Mouse (Mus musculus): ENCODE measurements around the gene Rcbtb2. TPM values are rescaled to one million over a fixed set of nuclear protein-coding genes. Genes with fewer than 3 reads are reported as not detected.
"Not testable (repeated sequence)": the region's sequence is repeated elsewhere in the genome, so short reads cannot be mapped to it uniquely, and the experiment has no call there.

Gene Rcbtb2
- polyA plus RNA-seq, 1 experiment from 2014 or later: 64.0 TPM

- WGBS: 64% methylated on average over 1 of the region's 1 CpGs
- Histone ChIP-seq H3K27ac (no peak overlapping the region), H3K4me2 (replicated peaks) (no peak overlapping the region), H3K4me3 (replicated peaks; ENCODE audit: low read length) (no peak overlapping the region), H3K4me1 (replicated peaks; ENCODE audit: control insufficient read depth, insufficient read depth, low read length) (no peaks in the 10 kb centered on the region), H3K36me3 (replicated peaks; ENCODE audit: control insufficient read depth, insufficient read depth) (no peaks in the 10 kb centered on the region), H3K9ac (no peak overlapping the region), H3K27me3 (ENCODE audit: control insufficient read depth, insufficient read depth, low read length) (no peaks in the 10 kb centered on the region), H3K9me3 (ENCODE audit: control insufficient read depth, low read length) (no peaks in the 10 kb centered on the region)
- DNase-seq (ENCODE audit: low spot score) (no peak), ATAC-seq (ENCODE audit: low FRiP score) (no peak)
Measured at GRCm38 (mm10) chr14:73111091-73111490, 11.7 kb upstream of the Rcbtb2 start.

- H3K4me1 ChIP-seq (replicated peaks; ENCODE audit: control insufficient read depth, insufficient read depth, low read length): no peaks in the 10 kb centered on the region
- H3K27ac ChIP-seq: no peak overlapping the region
- H3K4me3 ChIP-seq (replicated peaks; ENCODE audit: low read length): no peak overlapping the region
- H3K36me3 ChIP-seq (replicated peaks; ENCODE audit: control insufficient read depth, insufficient read depth): no peaks in the 10 kb centered on the region
- H3K9me3 ChIP-seq (ENCODE audit: control insufficient read depth, low read length): no peaks in the 10 kb centered on the region
- no peak for DNase-seq (ENCODE audit: low spot score)
- H3K4me2 ChIP-seq (replicated peaks): no peak overlapping the region
- no peak for ATAC-seq (ENCODE audit: low FRiP score)
- no peaks in the 10 kb centered on the region for H3K27me3 ChIP-seq (ENCODE audit: control insufficient read depth, insufficient read depth, low read length)
- 75% methylated on average over 12 of the region's 12 CpGs for WGBS
- H3K9ac ChIP-seq: no peak overlapping the region
Measured at GRCm38 (mm10) chr14:73112186-73112840, 10.5 kb upstream of the Rcbtb2 start.

- ATAC-seq (ENCODE audit: low FRiP score): not testable (repeated sequence)
Measured at GRCm38 (mm10) chr14:73114952-73115351, 7.9 kb upstream of the Rcbtb2 start.

GRCm38 (mm10) chr14:73116301-73116700 lies 6.5 kb upstream of the Rcbtb2 start:
- ATAC-seq (ENCODE audit: low FRiP score): no peak
- H3K36me3 ChIP-seq (replicated peaks; ENCODE audit: control insufficient read depth, insufficient read depth): no peaks in the 10 kb centered on the region
- no peaks in the 10 kb centered on the region for H3K4me1 ChIP-seq (replicated peaks; ENCODE audit: control insufficient read depth, insufficient read depth, low read length)
- WGBS: 72% methylated on average over 2 of the region's 2 CpGs
- no peak overlapping the region for H3K9ac ChIP-seq
- H3K4me2 ChIP-seq (replicated peaks): no peak overlapping the region
- no peaks in the 10 kb centered on the region for H3K9me3 ChIP-seq (ENCODE audit: control insufficient read depth, low read length)
- DNase-seq (ENCODE audit: low spot score): no peak
- H3K27ac ChIP-seq: no peak overlapping the region
- H3K27me3 ChIP-seq (ENCODE audit: control insufficient read depth, insufficient read depth, low read length): no peaks in the 10 kb centered on the region
- H3K4me3 ChIP-seq (replicated peaks; ENCODE audit: low read length): no peak overlapping the region

More at GRCm38 (mm10) chr14:73114952-73115351, 7.9 kb upstream of the Rcbtb2 start:
- H3K36me3 ChIP-seq (replicated peaks; ENCODE audit: control insufficient read depth, insufficient read depth); H3K27ac ChIP-seq; H3K9me3 ChIP-seq (ENCODE audit: control insufficient read depth, low read length); DNase-seq (ENCODE audit: low spot score); H3K4me2 ChIP-seq (replicated peaks); H3K27me3 ChIP-seq (ENCODE audit: control insufficient read depth, insufficient read depth, low read length); H3K4me1 ChIP-seq (replicated peaks; ENCODE audit: control insufficient read depth, insufficient read depth, low read length); H3K4me3 ChIP-seq (replicated peaks; ENCODE audit: low read length); H3K9ac ChIP-seq: not testable (repeated sequence)
- WGBS: 95% methylated on average over 3 of the region's 3 CpGs

- WGBS: 64% methylated on average over 9 of the region's 9 CpGs
- no peak for DNase-seq (ENCODE audit: low spot score)
Measured at GRCm38 (mm10) chr14:73116938-73117337, 5.9 kb upstream of the Rcbtb2 start.

GRCm38 (mm10) chr14:73117411-73118392 lies 5.1 kb upstream of the Rcbtb2 start:
- WGBS: 83% methylated on average over 7 of the region's 7 CpGs

More at GRCm38 (mm10) chr14:73116938-73117337, 5.9 kb upstream of the Rcbtb2 start:
- H3K27me3 ChIP-seq (ENCODE audit: control insufficient read depth, insufficient read depth, low read length): no peaks in the 10 kb centered on the region
- no peaks in the 10 kb centered on the region for H3K4me1 ChIP-seq (replicated peaks; ENCODE audit: control insufficient read depth, insufficient read depth, low read length)
- no peak overlapping the region for H3K4me3 ChIP-seq (replicated peaks; ENCODE audit: low read length)
- H3K4me2 ChIP-seq (replicated peaks): no peak overlapping the region
- H3K9me3 ChIP-seq (ENCODE audit: control insufficient read depth, low read length): no peaks in the 10 kb centered on the region
- no peak overlapping the region for H3K9ac ChIP-seq
- no peaks in the 10 kb centered on the region for H3K36me3 ChIP-seq (replicated peaks; ENCODE audit: control insufficient read depth, insufficient read depth)
- no peak overlapping the region for H3K27ac ChIP-seq
- no peak for ATAC-seq (ENCODE audit: low FRiP score)

GRCm38 (mm10) chr14:73118482-73119347 lies 4.1 kb upstream of the Rcbtb2 start:
- no peaks in the 10 kb centered on the region for H3K27me3 ChIP-seq (ENCODE audit: control insufficient read depth, insufficient read depth, low read length)
- DNase-seq (ENCODE audit: low spot score) (no peak), ATAC-seq (ENCODE audit: low FRiP score) (no peak)
- no peak overlapping the region for H3K9ac ChIP-seq
- H3K4me1 ChIP-seq (replicated peaks; ENCODE audit: control insufficient read depth, insufficient read depth, low read length): no peaks in the 10 kb centered on the region
- no peak overlapping the region for H3K4me2 ChIP-seq (replicated peaks)
- H3K27ac ChIP-seq: no peak overlapping the region
- WGBS: 69% methylated on average over 14 of the region's 14 CpGs
- H3K4me3 ChIP-seq (replicated peaks; ENCODE audit: low read length): no peak overlapping the region
- H3K36me3 ChIP-seq (replicated peaks; ENCODE audit: control insufficient read depth, insufficient read depth): no peaks in the 10 kb centered on the region
- no peaks in the 10 kb centered on the region for H3K9me3 ChIP-seq (ENCODE audit: control insufficient read depth, low read length)

More at GRCm38 (mm10) chr14:73117411-73118392, 5.1 kb upstream of the Rcbtb2 start:
- H3K27me3 ChIP-seq (ENCODE audit: control insufficient read depth, insufficient read depth, low read length): no peaks in the 10 kb centered on the region
- H3K9ac ChIP-seq: no peak overlapping the region
- H3K4me1 ChIP-seq (replicated peaks; ENCODE audit: control insufficient read depth, insufficient read depth, low read length): no peaks in the 10 kb centered on the region
- no peak overlapping the region for H3K4me3 ChIP-seq (replicated peaks; ENCODE audit: low read length)
- ATAC-seq (ENCODE audit: low FRiP score) (no peak), DNase-seq (ENCODE audit: low spot score) (no peak)
- H3K27ac ChIP-seq: no peak overlapping the region
- no peaks in the 10 kb centered on the region for H3K36me3 ChIP-seq (replicated peaks; ENCODE audit: control insufficient read depth, insufficient read depth)
- no peak overlapping the region for H3K4me2 ChIP-seq (replicated peaks)
- no peaks in the 10 kb centered on the region for H3K9me3 ChIP-seq (ENCODE audit: control insufficient read depth, low read length)

GRCm38 (mm10) chr14:73119459-73119858 lies 3.4 kb upstream of the Rcbtb2 start:
- ATAC-seq (ENCODE audit: low FRiP score): no peak

GRCm38 (mm10) chr14:73119966-73120365 lies 2.9 kb upstream of the Rcbtb2 start:
- no peak overlapping the region for H3K27ac ChIP-seq
- WGBS: 70% methylated on average over 2 of the region's 2 CpGs
- no peaks in the 10 kb centered on the region for H3K36me3 ChIP-seq (replicated peaks; ENCODE audit: control insufficient read depth, insufficient read depth)
- no peaks in the 10 kb centered on the region for H3K9me3 ChIP-seq (ENCODE audit: control insufficient read depth, low read length)
- no peak overlapping the region for H3K4me2 ChIP-seq (replicated peaks)
- no peak for DNase-seq (ENCODE audit: low spot score)
- H3K4me3 ChIP-seq (replicated peaks; ENCODE audit: low read length): no peak overlapping the region
- no peaks in the 10 kb centered on the region for H3K4me1 ChIP-seq (replicated peaks; ENCODE audit: control insufficient read depth, insufficient read depth, low read length)
- H3K27me3 ChIP-seq (ENCODE audit: control insufficient read depth, insufficient read depth, low read length): no peaks in the 10 kb centered on the region
- no peak for ATAC-seq (ENCODE audit: low FRiP score)
- no peak overlapping the region for H3K9ac ChIP-seq

More at GRCm38 (mm10) chr14:73119459-73119858, 3.4 kb upstream of the Rcbtb2 start:
- H3K4me1 ChIP-seq (replicated peaks; ENCODE audit: control insufficient read depth, insufficient read depth, low read length): no peaks in the 10 kb centered on the region
- H3K4me2 ChIP-seq (replicated peaks): no peak overlapping the region
- H3K4me3 ChIP-seq (replicated peaks; ENCODE audit: low read length): no peak overlapping the region
- H3K9ac ChIP-seq: no peak overlapping the region
- H3K27ac ChIP-seq: no peak overlapping the region
- WGBS: 48% methylated on average over 6 of the region's 6 CpGs
- H3K9me3 ChIP-seq (ENCODE audit: control insufficient read depth, low read length): no peaks in the 10 kb centered on the region
- no peaks in the 10 kb centered on the region for H3K36me3 ChIP-seq (replicated peaks; ENCODE audit: control insufficient read depth, insufficient read depth)
- no peaks in the 10 kb centered on the region for H3K27me3 ChIP-seq (ENCODE audit: control insufficient read depth, insufficient read depth, low read length)
- no peak for DNase-seq (ENCODE audit: low spot score)

Measured in hindbrain, embryonic 14.5 days (tissue).